Mouse (Mus musculus): ENCODE results near the gene Cep97. TPM values are rescaled to one million over a fixed set of nuclear protein-coding genes. Genes with fewer than 3 reads are reported as not detected.
"Not testable (repeated sequence)": the region's sequence is repeated elsewhere in the genome, so short reads cannot be mapped to it uniquely, and the experiment has no call there.

Cep97 gene
- polyA plus RNA-seq, 1 experiment from 2014 or later = 10.2 TPM

- 74% methylated on average over 3 of the region's 3 CpGs for WGBS
- Histone ChIP-seq H3K27me3 (replicated peaks; ENCODE audit: control insufficient read depth, insufficient read depth, low read length) (no peaks in the 10 kb centered on the region), H3K4me3 (ENCODE audit: low read depth, low read length) (no peak overlapping the region), H3K27ac (replicated peaks; ENCODE audit: low read depth, low read length) (no peak overlapping the region), H3K36me3 (ENCODE audit: control insufficient read depth, insufficient read depth, low read length) (no peaks in the 10 kb centered on the region), H3K4me2 (ENCODE audit: low read depth, low read length) (no peak overlapping the region), H3K4me1 (ENCODE audit: control insufficient read depth, insufficient read depth, low read length) (no peaks in the 10 kb centered on the region), H3K9me3 (ENCODE audit: control insufficient read depth, low read length) (no peaks in the 10 kb centered on the region), H3K9ac (ENCODE audit: low read depth, low read length) (no peak overlapping the region)
- no peak for ATAC-seq (ENCODE audit: low read depth)
- no peak for DNase-seq (ENCODE audit: low spot score)
Measured at GRCm38 (mm10) chr16:55861104-55861503, 73.6 kb downstream of the Cep97 start.

- H3K27ac ChIP-seq (replicated peaks; ENCODE audit: low read depth, low read length); H3K27me3 ChIP-seq (replicated peaks; ENCODE audit: control insufficient read depth, insufficient read depth, low read length); H3K4me3 ChIP-seq (ENCODE audit: low read depth, low read length); H3K36me3 ChIP-seq (ENCODE audit: control insufficient read depth, insufficient read depth, low read length); DNase-seq (ENCODE audit: low spot score); H3K4me1 ChIP-seq (ENCODE audit: control insufficient read depth, insufficient read depth, low read length); H3K9ac ChIP-seq (ENCODE audit: low read depth, low read length); ATAC-seq (ENCODE audit: low read depth); H3K9me3 ChIP-seq (ENCODE audit: control insufficient read depth, low read length); H3K4me2 ChIP-seq (ENCODE audit: low read depth, low read length): not testable (repeated sequence)
- WGBS = 97% methylated on average over 4 of the region's 4 CpGs
Measured at GRCm38 (mm10) chr16:55859421-55859820, 75.2 kb downstream of the Cep97 start.

GRCm38 (mm10) chr16:55858465-55858864 lies 76.2 kb downstream of the Cep97 start:
- 64% methylated on average over 6 of the region's 6 CpGs for WGBS

GRCm38 (mm10) chr16:55852943-55853727 lies 81.5 kb downstream of the Cep97 start:
- 55% methylated on average over 19 of the region's 19 CpGs for WGBS
- H3K4me3 ChIP-seq (ENCODE audit: low read depth, low read length) = no peak overlapping the region
- peak; percentile 65 for ATAC-seq (ENCODE audit: low read depth)

More at GRCm38 (mm10) chr16:55858465-55858864, 76.2 kb downstream of the Cep97 start:
- H3K4me1 ChIP-seq (ENCODE audit: control insufficient read depth, insufficient read depth, low read length) = no peaks in the 10 kb centered on the region
- H3K27me3 ChIP-seq (replicated peaks; ENCODE audit: control insufficient read depth, insufficient read depth, low read length) = no peaks in the 10 kb centered on the region
- ATAC-seq (ENCODE audit: low read depth) (0 out of 2 replicates have a peak, but pooled peaks have one; percentile 30), DNase-seq (ENCODE audit: low spot score) (peak; percentile 56)
- H3K9me3 ChIP-seq (ENCODE audit: control insufficient read depth, low read length) = no peaks in the 10 kb centered on the region
- H3K36me3 ChIP-seq (ENCODE audit: control insufficient read depth, insufficient read depth, low read length) = no peaks in the 10 kb centered on the region
- no peak overlapping the region for H3K9ac ChIP-seq (ENCODE audit: low read depth, low read length)
- no peak overlapping the region for H3K4me2 ChIP-seq (ENCODE audit: low read depth, low read length)
- no peak overlapping the region for H3K27ac ChIP-seq (replicated peaks; ENCODE audit: low read depth, low read length)
- H3K4me3 ChIP-seq (ENCODE audit: low read depth, low read length) = no peak overlapping the region

GRCm38 (mm10) chr16:55852515-55852914 lies 82.1 kb downstream of the Cep97 start:
- Histone ChIP-seq H3K4me1 (ENCODE audit: control insufficient read depth, insufficient read depth, low read length) (no peaks in the 10 kb centered on the region), H3K9ac (ENCODE audit: low read depth, low read length) (no peak overlapping the region), H3K27me3 (replicated peaks; ENCODE audit: control insufficient read depth, insufficient read depth, low read length) (no peaks in the 10 kb centered on the region), H3K9me3 (ENCODE audit: control insufficient read depth, low read length) (no peaks in the 10 kb centered on the region), H3K4me2 (ENCODE audit: low read depth, low read length) (no peak overlapping the region), H3K36me3 (ENCODE audit: control insufficient read depth, insufficient read depth, low read length) (no peaks in the 10 kb centered on the region), H3K4me3 (ENCODE audit: low read depth, low read length) (no peak overlapping the region), H3K27ac (replicated peaks; ENCODE audit: low read depth, low read length) (no peak overlapping the region)
- ATAC-seq (ENCODE audit: low read depth) = no peak; the same call in 1 of the 2 replicates
- peak; percentile 10 for DNase-seq (ENCODE audit: low spot score)
- WGBS = 15% methylated on average over 3 of the region's 4 CpGs

More at GRCm38 (mm10) chr16:55852943-55853727, 81.5 kb downstream of the Cep97 start:
- H3K27ac ChIP-seq (replicated peaks; ENCODE audit: low read depth, low read length) = no peak overlapping the region
- H3K4me1 ChIP-seq (ENCODE audit: control insufficient read depth, insufficient read depth, low read length) = no peaks in the 10 kb centered on the region
- no peak overlapping the region for H3K4me2 ChIP-seq (ENCODE audit: low read depth, low read length)
- peak; percentile 93 for DNase-seq (ENCODE audit: low spot score)
- no peaks in the 10 kb centered on the region for H3K9me3 ChIP-seq (ENCODE audit: control insufficient read depth, low read length)
- H3K27me3 ChIP-seq (replicated peaks; ENCODE audit: control insufficient read depth, insufficient read depth, low read length) = no peaks in the 10 kb centered on the region
- H3K36me3 ChIP-seq (ENCODE audit: control insufficient read depth, insufficient read depth, low read length) = no peaks in the 10 kb centered on the region
- no peak overlapping the region for H3K9ac ChIP-seq (ENCODE audit: low read depth, low read length)

- H3K4me2 ChIP-seq (ENCODE audit: low read depth, low read length) = no peak overlapping the region
- 83% methylated on average over 3 of the region's 3 CpGs for WGBS
- H3K4me1 ChIP-seq (ENCODE audit: control insufficient read depth, insufficient read depth, low read length) = no peaks in the 10 kb centered on the region
- H3K9ac ChIP-seq (ENCODE audit: low read depth, low read length) = no peak overlapping the region
- H3K9me3 ChIP-seq (ENCODE audit: control insufficient read depth, low read length) = no peaks in the 10 kb centered on the region
- no peak overlapping the region for H3K4me3 ChIP-seq (ENCODE audit: low read depth, low read length)
- H3K36me3 ChIP-seq (ENCODE audit: control insufficient read depth, insufficient read depth, low read length) = no peaks in the 10 kb centered on the region
- peak; percentile 6 for DNase-seq (ENCODE audit: low spot score)
- ATAC-seq (ENCODE audit: low read depth) = no peak
- H3K27me3 ChIP-seq (replicated peaks; ENCODE audit: control insufficient read depth, insufficient read depth, low read length) = no peaks in the 10 kb centered on the region
- H3K27ac ChIP-seq (replicated peaks; ENCODE audit: low read depth, low read length) = no peak overlapping the region
Measured at GRCm38 (mm10) chr16:55850485-55850884, 84.2 kb downstream of the Cep97 start.

Other genes starting within 250 kb of the Cep97 start
- gene Nfkbiz, start 96.0 kb downstream of the Cep97 start, polyA plus RNA-seq (2014; fragmentation: Nextera tagmentation; extraction: Ambion mirVana) = 4.5 and 5.5 TPM in 2 replicates
- 0.68 and 0.70 TPM in 2 replicates for gene Nxpe3, start 39.6 kb downstream of the Cep97 start, polyA plus RNA-seq (2014; fragmentation: Nextera tagmentation; extraction: Ambion mirVana)
- gene Rpl24, start 31.4 kb upstream of the Cep97 start, polyA plus RNA-seq (2014; fragmentation: Nextera tagmentation; extraction: Ambion mirVana) = 818 and 878 TPM in 2 replicates
- 17.8 and 21.5 TPM in 2 replicates for gene Zbtb11, start 39.0 kb upstream of the Cep97 start, polyA plus RNA-seq (2014; fragmentation: Nextera tagmentation; extraction: Ambion mirVana)
- 220 and 227 TPM in 2 replicates for gene Pcnp, start 94.9 kb upstream of the Cep97 start, polyA plus RNA-seq (2014; fragmentation: Nextera tagmentation; extraction: Ambion mirVana)
- 26.4 and 27.0 TPM in 2 replicates for gene Trmt10c, start 103.0 kb upstream of the Cep97 start, polyA plus RNA-seq (2014; fragmentation: Nextera tagmentation; extraction: Ambion mirVana)
- 30.6 and 31.5 TPM in 2 replicates for gene Senp7, start 113.5 kb upstream of the Cep97 start, polyA plus RNA-seq (2014; fragmentation: Nextera tagmentation; extraction: Ambion mirVana)

Measured in embryonic facial prominence, embryonic 14.5 days (tissue).